Mouse (Mus musculus) liver, adult 2 months (tissue): ENCODE data around the gene Rasal2. TPM values are rescaled to one million over a fixed set of nuclear protein-coding genes. Genes with fewer than 3 reads are reported as not detected.
A peak's percentile ranks its signal among the peaks of the same experiment; 100 is the strongest.

Experiments
- DNase-seq: peaks from one replicate; pipeline ENCODE4 v3.0.0-alpha.2; 2011; ENCODE audit warnings: low read depth, low spot score; ENCODE audit errors: extremely low read depth
- H3K27ac ChIP-seq: fragments of 200-500 bp; replicated peaks from 2 replicates; pipeline ENCODE4 v1.5.1; 2012; ENCODE audit warnings: low read depth, mild to moderate bottlenecking, control low read depth, inconsistent platforms, low read length; ENCODE audit not compliant: insufficient read depth
- H3K27me3 ChIP-seq: fragments of 200-500 bp; 2 replicates; pipeline ENCODE4 v1.6.1; 2012; ENCODE audit warnings: mild to moderate bottlenecking, moderate library complexity, low read length, inconsistent platforms; ENCODE audit not compliant: control insufficient read depth, insufficient read depth
- H3K36me3 ChIP-seq: fragments of 200-500 bp; 2 replicates; pipeline ENCODE4 v1.6.1; 2012; ENCODE audit warnings: low read length, inconsistent platforms; ENCODE audit not compliant: control insufficient read depth, insufficient read depth
- H3K4me1 ChIP-seq: fragments of 200-500 bp; 2 replicates; pipeline ENCODE4 v1.6.1; 2011; ENCODE audit warnings: low read length; ENCODE audit not compliant: control insufficient read depth, insufficient read depth
- H3K4me3 ChIP-seq: fragments of 200-500 bp; 2 replicates; pipeline ENCODE4 v1.5.1; 2011; ENCODE audit warnings: low read depth, mild to moderate bottlenecking, control low read depth, low read length, moderate library complexity; ENCODE audit not compliant: insufficient read depth
- H3K79me2 ChIP-seq: fragments of 200-500 bp; 2 replicates; pipeline ENCODE4 v1.6.1; 2012; ENCODE audit warnings: inconsistent platforms, mild to moderate bottlenecking, low read length, moderate library complexity; ENCODE audit not compliant: control insufficient read depth, insufficient read depth
- H3K9ac ChIP-seq: fragments of 200-500 bp; 2 replicates; pipeline ENCODE4 v1.6.1; 2012; ENCODE audit warnings: low read depth, mild to moderate bottlenecking, control low read depth, inconsistent platforms, low read length
- CTCF ChIP-seq: fragments of 200-500 bp; IDR thresholded peaks from 2 replicates; pipeline ENCODE4 v1.5.1; 2011; ENCODE audit warnings: low read depth, low read length, control low read depth
- POLR2A ChIP-seq: fragments of 200-500 bp; IDR thresholded peaks from 2 replicates; pipeline ENCODE4 v1.6.1; 2011; ENCODE audit warnings: low read length, control low read depth; ENCODE audit not compliant: insufficient read depth; ENCODE audit errors: extremely low read depth
- WGBS: fragments of 180-500 bp; shearing (Covaris S2); methylation state at CpG from one replicate; pipeline ENCODE4 v1.1.7; 2018; 5-methylcytosine and 5-hydroxymethylcytosine counted together
- polyA plus RNA-seq: library from polyadenylated mRNA; depleted of rRNA; stranded (reverse); fragments of >200 nt; gene quantifications from 2 replicates; pipeline ENCODE4 v1.2.3, GENCODE M21; 2012
- total RNA-seq: library from RNA; depleted of rRNA; stranded (reverse); fragments of >200 nt; gene quantifications from 2 replicates; pipeline ENCODE4 v1.2.3, GENCODE M21; 2014

Rasal2 gene
- total and polyA plus RNA-seq, 2 experiments, result 1.2 to 10.2 TPM

DNA sequence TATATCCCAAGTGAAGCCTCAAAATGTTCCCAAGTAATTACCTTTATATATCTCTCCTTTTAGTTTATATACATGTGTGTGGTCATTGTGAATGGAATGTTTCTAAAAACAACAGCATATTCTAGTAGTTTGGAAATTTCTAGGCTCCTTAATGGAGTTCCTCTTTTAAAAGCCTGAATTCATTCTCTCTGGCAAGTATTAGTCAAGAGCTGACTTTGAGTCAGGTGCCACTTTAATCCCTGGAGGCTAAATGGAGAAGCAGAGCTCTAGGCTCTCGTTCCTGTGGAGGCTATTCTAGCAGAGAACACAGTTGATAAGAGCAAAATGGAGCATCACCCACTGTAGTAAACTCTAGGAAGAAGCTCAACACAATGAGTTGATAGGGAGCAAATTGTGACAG is 14.5 kb upstream of the Rasal2 start:
- no peaks in the 10 kb centered on the region for H3K27me3 ChIP-seq
- no peak for TF ChIP-seq CTCF
- TF ChIP-seq POLR2A, result no peak
- H3K9ac ChIP-seq, result no peak overlapping the region
- H3K4me3 ChIP-seq, result no peak overlapping the region
- no peaks in the 10 kb centered on the region for H3K79me2 ChIP-seq
- H3K4me1 ChIP-seq, result no peaks in the 10 kb centered on the region
- H3K36me3 ChIP-seq, result no peaks in the 10 kb centered on the region
- WGBS, result 58% methylated on average over 1 of the region's 1 CpGs
- no peak for DNase-seq
- H3K27ac ChIP-seq, result no peak overlapping the region

DNA sequence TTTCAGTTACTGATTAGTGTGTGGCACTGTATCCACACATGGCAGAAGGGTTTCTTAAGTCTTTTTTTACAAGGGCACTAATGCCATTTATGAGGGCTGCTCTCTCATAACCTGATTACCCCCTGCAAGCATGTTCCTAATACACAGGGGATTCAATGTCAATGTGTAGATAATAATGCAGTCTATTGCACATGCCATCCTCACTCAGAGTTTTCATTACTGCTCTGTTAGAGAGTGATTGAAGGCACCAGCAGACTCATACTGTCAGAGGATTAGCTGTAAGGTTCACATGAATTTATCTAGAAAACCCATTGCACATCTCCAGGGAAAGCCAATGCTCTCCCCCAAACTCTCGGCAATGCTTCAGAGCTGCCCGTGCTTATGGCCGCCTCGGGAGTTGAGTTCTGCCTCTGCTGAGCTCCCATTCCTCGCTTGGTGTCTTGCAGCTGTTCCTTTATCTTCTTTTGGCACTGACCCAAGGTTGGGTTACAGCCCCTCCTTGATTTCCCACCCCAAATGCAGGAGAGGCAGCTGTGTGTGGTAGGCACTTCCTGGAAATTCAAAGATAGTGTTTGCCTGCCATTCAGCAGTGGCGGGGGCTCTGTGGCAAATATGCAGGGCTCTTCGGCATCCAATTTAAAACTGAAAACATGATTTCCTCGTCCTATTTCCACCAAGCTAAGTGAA is 13.5 kb upstream of the Rasal2 start:
- no peaks in the 10 kb centered on the region for H3K4me1 ChIP-seq
- H3K36me3 ChIP-seq, result no peaks in the 10 kb centered on the region
- no peak overlapping the region for H3K27ac ChIP-seq
- H3K79me2 ChIP-seq, result no peaks in the 10 kb centered on the region
- H3K9ac ChIP-seq, result no peak overlapping the region
- no peaks in the 10 kb centered on the region for H3K27me3 ChIP-seq
- TF ChIP-seq CTCF (no peak), POLR2A (no peak)
- H3K4me3 ChIP-seq, result no peak overlapping the region
- WGBS, result 60% methylated on average over 8 of the region's 8 CpGs
- DNase-seq, result no peak

DNA sequence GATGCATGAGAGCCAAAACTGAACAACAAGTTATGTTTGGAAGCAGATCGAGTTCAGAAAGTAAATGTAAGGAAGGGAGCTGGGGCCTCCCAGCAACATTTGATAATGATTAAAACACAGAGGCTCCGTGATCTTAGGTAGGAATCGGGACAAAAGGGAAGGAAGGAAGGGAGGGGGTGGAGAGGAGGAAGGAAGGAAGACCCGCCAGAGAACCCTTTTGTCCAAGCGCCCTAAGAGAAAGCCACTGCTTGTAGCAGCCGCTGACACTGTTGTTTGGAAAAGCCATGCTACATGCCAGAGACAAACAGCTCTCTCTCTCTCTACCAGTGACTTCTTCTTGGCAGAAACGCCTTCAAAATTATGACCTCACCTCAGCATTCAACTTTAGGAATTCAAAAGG is 5.5 kb upstream of the Rasal2 start:
- H3K27me3 ChIP-seq, result no peaks in the 10 kb centered on the region
- no peak overlapping the region for H3K4me3 ChIP-seq
- peaks cover 4% of the 10 kb centered on the region; the same call in 1 of the 2 replicates for H3K36me3 ChIP-seq
- DNase-seq, result no peak
- TF ChIP-seq POLR2A (no peak), CTCF (no peak)
- 68% methylated on average over 7 of the region's 7 CpGs for WGBS
- H3K79me2 ChIP-seq, result no peaks in the 10 kb centered on the region
- no peak overlapping the region for H3K9ac ChIP-seq
- H3K4me1 ChIP-seq, result no peaks in the 10 kb centered on the region
- H3K27ac ChIP-seq, result peak overlapping the region; percentile 47

DNA sequence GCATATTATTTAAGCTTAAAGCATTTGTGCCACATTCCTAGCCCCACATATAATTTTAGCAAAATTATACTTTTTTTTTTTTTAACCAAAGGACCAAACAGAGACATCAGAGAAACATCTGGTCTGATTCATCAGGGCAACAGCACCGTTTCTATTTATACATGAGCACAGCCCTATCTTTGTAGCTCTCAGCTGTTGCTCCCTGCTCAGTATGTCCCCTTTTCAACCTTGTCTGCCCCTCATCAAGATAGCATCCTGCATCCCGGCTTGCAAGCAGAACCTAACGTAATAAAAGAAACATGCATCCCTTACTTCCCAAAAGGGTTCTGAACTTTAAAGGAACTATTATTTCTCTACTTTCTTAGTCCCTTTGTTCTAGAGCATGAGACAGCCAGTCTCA is 5.0 kb upstream of the Rasal2 start:
- Histone ChIP-seq H3K79me2 (no peaks in the 10 kb centered on the region), H3K4me1 (no peaks in the 10 kb centered on the region), H3K27ac (peak overlapping the region; percentile 47), H3K9ac (no peak overlapping the region), H3K4me3 (no peak overlapping the region), H3K36me3 (peaks cover 4% of the 10 kb centered on the region; the same call in 1 of the 2 replicates), H3K27me3 (no peaks in the 10 kb centered on the region)
- TF ChIP-seq CTCF, result no peak
- no peak for TF ChIP-seq POLR2A
- DNase-seq, result no peak
- WGBS, result 68% methylated on average over 3 of the region's 3 CpGs

DNA sequence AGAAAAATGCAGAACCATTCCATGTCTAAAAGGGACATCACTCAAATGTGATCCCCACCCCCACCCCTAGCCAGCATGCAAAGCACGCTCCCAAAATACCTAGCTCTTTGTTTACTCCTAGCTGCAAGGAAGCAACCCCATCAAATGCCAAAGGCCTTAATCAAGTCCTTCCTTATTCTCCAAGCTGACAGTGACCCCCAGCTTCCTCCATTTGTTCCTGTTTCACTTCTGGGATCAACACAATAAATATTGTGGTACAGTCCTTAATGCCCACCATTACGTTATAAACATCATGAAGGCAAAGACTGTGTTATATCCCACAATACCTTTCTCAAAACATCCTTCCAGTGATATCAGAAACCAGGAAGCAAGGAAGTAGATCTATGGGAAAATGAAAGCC is 4.2 kb upstream of the Rasal2 start:
- peak; percentile 27 for DNase-seq
- no peak for TF ChIP-seq POLR2A
- TF ChIP-seq CTCF, result no peak
- Histone ChIP-seq H3K27ac (peak overlapping the region; percentile 61), H3K4me3 (no peak overlapping the region), H3K4me1 (no peaks in the 10 kb centered on the region), H3K9ac (no peak overlapping the region), H3K27me3 (no peaks in the 10 kb centered on the region), H3K36me3 (peaks cover 4% of the 10 kb centered on the region; the same call in 1 of the 2 replicates), H3K79me2 (no peaks in the 10 kb centered on the region)
- 78% methylated on average over 2 of the region's 2 CpGs for WGBS

DNA sequence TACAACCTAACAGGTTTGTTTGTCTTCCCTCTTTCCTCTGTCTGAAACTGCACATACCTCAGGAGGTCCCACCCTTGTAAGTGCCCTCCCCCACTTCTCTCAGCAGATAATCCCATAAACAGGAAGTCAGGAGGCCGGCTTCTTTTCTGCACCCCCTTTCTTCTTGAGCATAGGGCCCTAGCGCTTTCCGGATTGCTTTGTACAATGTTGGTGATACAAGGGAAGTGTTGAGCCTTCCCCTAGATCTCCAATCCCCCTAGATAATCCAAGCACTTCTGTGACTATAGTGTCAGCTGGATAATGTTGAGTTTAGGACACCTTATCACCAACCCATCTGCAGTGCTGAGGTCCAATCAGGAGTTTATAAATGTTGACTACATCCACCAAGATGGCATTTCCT is 3.4 kb upstream of the Rasal2 start:
- H3K4me3 ChIP-seq, result no peak overlapping the region
- TF ChIP-seq CTCF (no peak), POLR2A (no peak)
- H3K4me1 ChIP-seq, result no peaks in the 10 kb centered on the region
- H3K27ac ChIP-seq, result peak overlapping the region; percentile 25; the same call in 1 of the 2 replicates
- H3K79me2 ChIP-seq, result no peaks in the 10 kb centered on the region
- peaks cover 4% of the 10 kb centered on the region; the same call in 1 of the 2 replicates for H3K36me3 ChIP-seq
- H3K9ac ChIP-seq, result no peak overlapping the region
- DNase-seq, result no peak
- 60% methylated on average over 3 of the region's 3 CpGs for WGBS
- H3K27me3 ChIP-seq, result no peaks in the 10 kb centered on the region
